Comparison of ENCODE assay signal across 9 mouse cellular contexts in the genomic region with DNA sequence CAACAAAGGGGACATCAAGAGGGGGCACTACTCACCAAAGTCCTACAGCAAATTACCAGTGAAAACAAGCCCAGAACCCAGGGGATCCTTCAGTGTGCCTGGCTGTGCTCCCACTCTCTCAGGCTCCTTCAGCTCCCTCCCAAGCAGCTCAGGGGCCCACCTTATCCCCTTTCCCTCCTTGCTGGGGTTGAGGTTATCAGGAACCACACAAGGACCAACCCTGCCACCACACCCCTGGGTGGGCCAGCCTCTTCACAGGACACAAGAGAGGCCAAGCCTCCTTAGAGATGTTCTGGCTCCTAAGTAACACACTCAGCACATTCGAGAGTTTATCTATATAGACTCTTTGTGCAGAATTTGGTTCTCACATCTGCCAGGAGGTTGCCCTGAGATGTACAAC. TPM values are rescaled to one million over a fixed set of nuclear protein-coding genes. Genes with fewer than 3 reads are reported as not detected.
DNase-seq lines count a peak whose midpoint lies in the region; ATAC-seq and TF ChIP-seq lines count a peak whose summit lies in the region.
"Had no signal": no experiment of that assay in that cellular context is flagged by ENCODE, and none has a peak within 500 bp of the region (broad histone marks: within the 10 kb centered on the region; RNA-seq: fewer than 3 reads in every experiment).

No protein-coding gene starts in this region.

- ATAC-seq in hindbrain, postnatal 0 days = no peak
- peak; percentile 80 for ATAC-seq in megakaryocyte-erythroid progenitor cell, adult 5-6 weeks (replicated peaks; ENCODE audit: low FRiP score, low TSS enrichment, poor library complexity, severe bottlenecking)

- peak overlapping the region; percentile 69 for H3K27ac ChIP-seq in kidney, adult 2 months (ENCODE audit: insufficient read depth, low read depth, low read length)
- H3K27ac ChIP-seq in hindbrain, postnatal 0 days = 0 out of 2 replicates have a peak overlapping the region, but pooled peaks have one; percentile 20
- H3K27ac ChIP-seq in thymus, adult 2 months (ENCODE audit: control insufficient read depth, insufficient read depth, low read length) = no peak overlapping the region

- DNase-seq in kidney, adult 2 months = no peak
- no peak for DNase-seq in kidney, adult 8-10 months
- DNase-seq in c-Kit-negative CD71-positive TER-119-positive erythroid progenitor cells, embryonic 14.5 days (ENCODE audit: low read depth, low spot score) = peak; percentile 99
- no peak for DNase-seq in hindbrain, postnatal 0 days (ENCODE audit: low spot score)
- no peak for DNase-seq in ovary, postnatal 36 days (ENCODE audit: low spot score)
- DNase-seq in urinary bladder, adult 18-20 months (ENCODE audit: low spot score in 2 of 2) = no peak
- DNase-seq in thymus, adult 2 months = no peak
- DNase-seq: thymus, postnatal 25 days had no signal

- no peak overlapping the region for H3K4me2 ChIP-seq in hindbrain, postnatal 0 days (ENCODE audit: low read depth, low read length)

- no peak for TF ChIP-seq CTCF in kidney, adult 2 months (conservative IDR thresholded peaks at IDR 0.05; ENCODE audit: insufficient read depth, insufficient read length, low read depth, low read length)
- no peak for TF ChIP-seq CTCF in hindbrain, postnatal 0 days (IDR thresholded peaks at IDR 0.05; ENCODE audit: low read depth)
- no peak for TF ChIP-seq CTCF in thymus, adult 2 months (IDR thresholded peaks at IDR 0.05; ENCODE audit: borderline replicate concordance, control insufficient read depth, extremely low read depth, insufficient read depth, low read length, poor library complexity)

- 42% methylated on average over 1 of the region's 1 CpGs for WGBS in kidney, adult 2 months
- WGBS in hindbrain, postnatal 0 days = 85% methylated on average over 1 of the region's 1 CpGs
- WGBS in thymus, adult 2 months = 92% methylated on average over 1 of the region's 1 CpGs

- H3K4me3 ChIP-seq in kidney, adult 2 months (ENCODE audit: insufficient read depth, low read depth, low read length) = no peak overlapping the region
- no peak overlapping the region for H3K4me3 ChIP-seq in hindbrain, postnatal 0 days (ENCODE audit: low read length)
- H3K4me3 ChIP-seq in thymus, adult 2 months (ENCODE audit: control insufficient read depth, insufficient read depth, low read length) = no peak overlapping the region

- no peaks in the 10 kb centered on the region for H3K9me3 ChIP-seq in hindbrain, postnatal 0 days (ENCODE audit: low read length)

- no peak overlapping the region for H3K9ac ChIP-seq in hindbrain, postnatal 0 days (replicated peaks; ENCODE audit: low read length)

- no peaks in the 10 kb centered on the region for H3K36me3 ChIP-seq in kidney, adult 2 months (ENCODE audit: control insufficient read depth, insufficient read depth, low read length)
- peaks cover 15% of the 10 kb centered on the region; the same call in 1 of the 2 replicates for H3K36me3 ChIP-seq in hindbrain, postnatal 0 days (ENCODE audit: insufficient read depth, low read length)
- H3K36me3 ChIP-seq in thymus, adult 2 months (ENCODE audit: control insufficient read depth, insufficient read depth, low read length) = no peaks in the 10 kb centered on the region

- TF ChIP-seq POLR2A in kidney, adult 2 months (IDR thresholded peaks at IDR 0.05; ENCODE audit: low read depth, low read length) = no peak
- TF ChIP-seq POLR2A in thymus, adult 2 months (IDR thresholded peaks at IDR 0.05; ENCODE audit: control insufficient read depth, extremely low read depth, insufficient read depth, low read length, poor library complexity) = no peak

- no peaks in the 10 kb centered on the region for H3K27me3 ChIP-seq in kidney, adult 2 months (replicated peaks; ENCODE audit: control insufficient read depth, insufficient read depth, low read length)
- no peaks in the 10 kb centered on the region for H3K27me3 ChIP-seq in hindbrain, postnatal 0 days (ENCODE audit: insufficient read depth, low read length)
- H3K27me3 ChIP-seq in thymus, adult 2 months (ENCODE audit: control insufficient read depth, insufficient read depth, low read length) = no peaks in the 10 kb centered on the region

- H3K4me1 ChIP-seq in kidney, adult 2 months (ENCODE audit: control insufficient read depth, insufficient read depth, low read length) = peaks cover 35% of the 10 kb centered on the region
- H3K4me1 ChIP-seq in hindbrain, postnatal 0 days (ENCODE audit: insufficient read depth, low read length) = 0 out of 2 replicates have a peak, but pooled peaks cover 9% of the 10 kb centered on the region
- peaks cover 7% of the 10 kb centered on the region for H3K4me1 ChIP-seq in thymus, adult 2 months (replicated peaks; ENCODE audit: control insufficient read depth, insufficient read depth, low read length)

RNA-seq across cellular contexts. Expression of a gene that starts 3.1 kb away (rescaled TPM):
- polyA plus RNA-seq in kidney, adult 2 months (2012; rRNA removed) = 194 and 206 TPM in 2 replicates
- total RNA-seq in hindbrain, postnatal 0 days (2014; rRNA removed) = 50.4 and 50.9 TPM in 2 replicates
- polyA plus RNA-seq in hindbrain, postnatal 0 days (2015; fragmentation: Nextera tagmentation; extraction: Ambion mirVana) = 69.3 and 70.5 TPM in 2 replicates
- total RNA-seq in megakaryocyte-erythroid progenitor cell, adult 5-6 weeks (2014; fragmentation: Nextera tagmentation) = 310 and 320 TPM in 2 replicates
- total RNA-seq in megakaryocyte-erythroid progenitor cell, adult 5-6 weeks (2017) = 64.9 and 137 TPM in 2 replicates
- polyA plus RNA-seq in thymus, adult 2 months (2012; rRNA removed) = 56.2 and 75.9 TPM in 2 replicates

RNA-seq across cellular contexts. Expression of a gene that starts 8.3 kb away (rescaled TPM):
- 15.6 and 19.7 TPM in 2 replicates for polyA plus RNA-seq in kidney, adult 2 months (2012; rRNA removed)
- 19.0 and 25.1 TPM in 2 replicates for total RNA-seq in hindbrain, postnatal 0 days (2014; rRNA removed)
- 66.5 and 70.0 TPM in 2 replicates for polyA plus RNA-seq in hindbrain, postnatal 0 days (2015; fragmentation: Nextera tagmentation; extraction: Ambion mirVana)
- total RNA-seq in megakaryocyte-erythroid progenitor cell, adult 5-6 weeks (2014; fragmentation: Nextera tagmentation) = 84.0 and 122 TPM in 2 replicates
- 135 and 144 TPM in 2 replicates for total RNA-seq in megakaryocyte-erythroid progenitor cell, adult 5-6 weeks (2017)
- polyA plus RNA-seq in thymus, adult 2 months (2012; rRNA removed) = 18.0 and 20.9 TPM in 2 replicates

RNA-seq across cellular contexts. Expression of a gene that starts 8.6 kb away (rescaled TPM):
- polyA plus RNA-seq in kidney, adult 2 months (2012; rRNA removed) = 0.17 and 0.20 TPM in 2 replicates
- total RNA-seq in hindbrain, postnatal 0 days (2014; rRNA removed) = 1.0 TPM in 1 of 2 replicates, not detected in the other
- 0.74 and 0.83 TPM in 2 replicates for polyA plus RNA-seq in hindbrain, postnatal 0 days (2015; fragmentation: Nextera tagmentation; extraction: Ambion mirVana)
- total RNA-seq in megakaryocyte-erythroid progenitor cell, adult 5-6 weeks (2014; fragmentation: Nextera tagmentation) = not detected in 2 replicates
- total RNA-seq in megakaryocyte-erythroid progenitor cell, adult 5-6 weeks (2017) = not detected in 2 replicates
- polyA plus RNA-seq in thymus, adult 2 months (2012; rRNA removed) = 0.15 and 0.16 TPM in 2 replicates

RNA-seq across cellular contexts. Expression of a gene that starts 13.3 kb away (rescaled TPM):
- 23.7 and 24.0 TPM in 2 replicates for polyA plus RNA-seq in kidney, adult 2 months (2012; rRNA removed)
- total RNA-seq in hindbrain, postnatal 0 days (2014; rRNA removed) = 4.1 and 5.1 TPM in 2 replicates
- polyA plus RNA-seq in hindbrain, postnatal 0 days (2015; fragmentation: Nextera tagmentation; extraction: Ambion mirVana) = 5.8 and 6.8 TPM in 2 replicates
- 2.0 and 4.8 TPM in 2 replicates for total RNA-seq in megakaryocyte-erythroid progenitor cell, adult 5-6 weeks (2014; fragmentation: Nextera tagmentation)
- total RNA-seq in megakaryocyte-erythroid progenitor cell, adult 5-6 weeks (2017) = 2.8 and 3.9 TPM in 2 replicates
- polyA plus RNA-seq in thymus, adult 2 months (2012; rRNA removed) = 4.5 and 7.0 TPM in 2 replicates

RNA-seq across cellular contexts. Expression of a gene that starts 36.7 kb away (rescaled TPM):
- 51.1 and 52.4 TPM in 2 replicates for polyA plus RNA-seq in kidney, adult 2 months (2012; rRNA removed)
- total RNA-seq in hindbrain, postnatal 0 days (2014; rRNA removed) = 0.37 and 2.0 TPM in 2 replicates
- 0.95 and 0.96 TPM in 2 replicates for polyA plus RNA-seq in hindbrain, postnatal 0 days (2015; fragmentation: Nextera tagmentation; extraction: Ambion mirVana)
- not detected in 2 replicates for total RNA-seq in megakaryocyte-erythroid progenitor cell, adult 5-6 weeks (2014; fragmentation: Nextera tagmentation)
- total RNA-seq in megakaryocyte-erythroid progenitor cell, adult 5-6 weeks (2017) = 0.09 and 1.0 TPM in 2 replicates
- 19.7 and 19.8 TPM in 2 replicates for polyA plus RNA-seq in thymus, adult 2 months (2012; rRNA removed)
